Mouse (Mus musculus): Measurements from ENCODE around the gene Fcgr4.
A peak's percentile ranks its signal among the peaks of the same experiment; 100 is the strongest.
"Not testable (repeated sequence)": the region's sequence is repeated elsewhere in the genome, so short reads cannot be mapped to it uniquely, and the experiment has no call there.

Gene Fcgr4

DNA sequence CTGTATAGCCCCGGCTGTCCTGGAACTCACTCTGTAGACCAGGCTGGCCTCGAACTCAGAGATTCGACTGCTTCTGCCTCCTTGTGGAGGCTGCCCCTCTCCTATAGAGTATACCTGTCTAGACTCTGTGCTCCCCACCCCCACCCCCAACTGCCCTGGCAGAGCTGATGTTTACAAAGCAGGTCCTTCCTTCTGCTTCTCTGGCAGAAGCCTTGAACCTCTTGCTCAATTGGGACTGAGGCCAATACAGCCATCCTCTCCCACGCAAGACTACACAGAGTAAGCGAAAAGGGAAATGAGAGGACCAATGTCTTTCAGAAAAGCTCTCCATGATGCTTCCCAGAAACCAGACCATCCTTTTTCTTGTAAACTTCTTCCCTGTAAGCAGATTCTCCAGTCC is 38.5 kb downstream of the Fcgr4 start:
- no peak for DNase-seq (ENCODE audit: low spot score)

DNA sequence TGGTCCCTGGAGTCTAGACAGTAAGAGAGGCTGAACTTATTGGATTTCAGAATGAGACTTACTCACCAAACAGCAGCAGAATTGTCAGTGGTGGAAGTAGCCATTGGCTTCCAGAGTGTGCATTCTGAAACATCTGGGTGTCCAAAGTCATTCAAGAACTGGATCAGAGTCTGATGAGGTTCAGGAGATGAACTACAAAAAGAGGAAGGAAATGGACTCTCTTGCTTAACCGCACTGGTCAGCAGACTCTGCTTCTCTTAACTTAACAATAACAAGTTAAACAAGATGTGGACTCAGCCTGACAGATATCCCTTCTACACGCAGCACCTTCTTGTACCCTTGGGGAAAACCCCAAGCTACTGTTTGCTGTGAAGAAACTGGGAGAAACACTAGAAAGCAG is 40.5 kb downstream of the Fcgr4 start:
- no peak for DNase-seq (ENCODE audit: low spot score)

DNA sequence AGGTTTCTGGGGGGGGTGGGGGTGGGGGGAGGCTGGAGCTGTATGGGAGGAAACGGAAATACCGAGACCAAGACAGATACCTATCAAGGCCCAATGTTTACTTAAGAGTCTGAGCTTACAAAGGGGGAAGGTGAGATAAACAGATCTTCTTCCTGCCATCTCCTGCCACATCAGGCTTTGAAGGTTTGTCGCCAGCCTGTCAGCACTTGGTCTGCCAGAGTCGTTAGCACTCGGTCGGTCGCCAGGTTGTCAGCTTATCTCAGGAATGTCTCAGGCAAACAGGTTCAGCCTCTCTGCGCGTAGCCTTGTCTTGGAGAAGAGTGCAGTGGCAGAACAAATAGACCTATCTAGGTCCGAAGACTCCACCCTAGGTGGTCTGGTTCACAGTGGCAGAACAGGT is 41.7 kb downstream of the Fcgr4 start:
- no peak for DNase-seq (ENCODE audit: low spot score)

DNA sequence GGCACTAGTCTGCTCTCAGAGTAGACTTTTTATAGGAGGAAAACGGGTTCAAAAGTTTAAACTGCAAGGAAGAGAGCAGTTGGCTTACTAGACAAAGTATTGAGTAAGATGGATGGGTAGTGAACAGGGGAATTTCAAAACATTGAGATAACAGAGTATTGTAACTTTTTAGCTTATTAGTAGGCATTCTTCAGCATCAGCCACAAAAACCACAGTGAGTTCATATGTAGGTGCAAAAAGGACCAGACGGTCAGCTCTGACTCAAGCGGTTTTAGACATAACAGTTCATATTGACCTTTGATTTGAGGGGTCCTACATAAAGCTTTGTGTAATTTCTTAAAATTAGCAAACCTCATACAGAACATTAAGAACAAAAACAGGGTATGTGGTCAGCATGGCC is 42.8 kb downstream of the Fcgr4 start:
- no peak for DNase-seq (ENCODE audit: low spot score)

DNA sequence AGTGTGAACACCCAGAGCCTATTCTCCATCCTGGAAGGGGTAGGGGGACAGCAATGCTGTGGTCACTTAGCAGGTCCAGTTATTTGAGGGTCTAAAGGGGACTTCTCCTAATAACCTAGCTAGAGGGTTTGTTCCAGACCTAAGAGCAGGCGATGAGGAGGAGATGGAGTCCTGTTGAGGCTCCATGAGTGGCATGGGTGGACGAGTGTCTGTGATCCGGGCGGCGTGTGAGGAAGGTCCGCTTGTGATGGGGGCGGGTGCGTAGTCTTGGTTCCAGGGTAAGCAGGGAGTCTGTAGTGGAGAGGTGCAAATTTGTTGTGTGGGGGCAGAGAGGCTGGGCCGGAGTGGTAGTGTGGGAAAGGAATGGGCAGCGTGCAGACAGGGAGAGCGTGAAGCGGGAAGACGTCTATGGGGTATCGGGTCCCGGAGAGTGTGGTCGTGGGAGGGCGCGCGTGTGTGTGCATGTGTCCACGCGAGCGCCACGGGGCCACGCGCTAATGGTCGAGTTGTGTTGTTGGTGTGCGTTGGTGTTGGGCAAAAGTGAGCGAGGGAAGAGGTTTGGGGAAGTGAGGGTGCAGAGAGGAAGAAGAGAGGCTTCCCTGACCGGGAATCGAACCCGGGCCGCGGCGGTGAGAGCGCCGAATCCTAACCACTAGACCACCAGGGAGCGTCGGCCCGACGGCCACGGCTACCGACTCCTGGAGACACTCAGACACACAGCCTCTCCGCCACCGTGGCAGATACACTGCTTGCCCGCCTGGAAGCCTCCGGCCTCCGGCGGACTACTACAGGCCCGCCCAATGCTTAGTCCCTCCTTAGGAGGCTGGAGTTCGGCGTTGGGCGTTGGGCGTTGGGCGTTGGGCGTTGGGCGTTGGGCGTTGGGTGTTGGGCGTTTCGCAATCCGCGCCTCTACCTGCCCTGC is 45.1 kb downstream of the Fcgr4 start:
- peak; percentile 41 for DNase-seq (ENCODE audit: low spot score)

DNA sequence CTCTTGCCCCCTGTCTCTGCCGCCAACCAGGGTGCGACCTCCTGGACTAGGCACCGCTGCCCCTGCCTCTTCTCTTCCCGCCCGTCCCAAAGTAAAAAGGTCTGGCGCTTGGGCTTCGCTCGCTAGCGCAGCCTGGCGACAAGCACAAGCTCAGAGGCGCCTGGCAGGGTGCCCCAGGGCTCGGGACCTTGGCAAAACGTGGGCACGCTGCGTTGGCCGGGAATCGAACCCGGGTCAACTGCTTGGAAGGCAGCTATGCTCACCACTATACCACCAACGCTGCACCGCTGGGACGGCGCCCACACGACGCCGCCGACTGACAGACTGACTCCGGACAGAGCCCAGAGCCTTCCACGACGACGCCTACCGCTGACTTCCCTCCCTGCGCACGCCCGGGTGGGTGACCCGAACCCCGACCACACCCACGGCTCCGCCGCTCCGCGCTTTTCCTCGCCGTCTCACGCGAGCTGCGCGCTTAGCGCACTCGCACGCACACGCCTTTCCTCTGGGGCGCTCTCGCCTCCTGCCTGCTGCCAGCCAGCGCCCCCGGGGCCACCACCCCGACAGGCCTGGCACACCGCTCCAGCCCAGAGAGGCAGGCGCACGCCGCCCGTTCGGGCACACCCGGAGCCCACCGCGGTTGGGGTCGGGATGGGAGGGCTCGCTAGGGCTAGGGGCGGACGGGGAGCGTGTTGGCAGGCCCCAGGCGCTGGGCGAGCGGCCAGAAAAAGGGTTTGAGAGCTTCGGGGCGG is 45.9 kb downstream of the Fcgr4 start, which contains the start of gene Fcgr3:
TSS of gene Fcgr3 (minus strand) at position 445 of the 752 bp plus-strand sequence.
- DNase-seq (ENCODE audit: low spot score): peak; percentile 66

DNA sequence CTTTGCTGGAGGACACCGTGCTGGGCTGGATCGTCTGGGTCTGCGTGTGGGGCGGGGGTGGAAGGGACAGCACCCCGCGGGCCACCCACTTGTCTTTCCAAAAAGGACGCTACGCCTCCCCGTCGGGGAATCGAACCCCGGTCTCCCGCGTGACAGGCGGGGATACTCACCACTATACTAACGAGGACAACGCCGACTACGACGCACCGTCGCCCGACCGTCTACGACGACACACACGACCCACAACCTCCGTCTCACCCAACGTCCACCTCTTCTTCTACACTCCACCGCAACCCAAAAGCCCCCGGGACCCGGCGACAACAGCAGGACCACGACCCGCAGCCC is 46.5 kb downstream of the Fcgr4 start:
- not testable (repeated sequence) for DNase-seq (ENCODE audit: low spot score)

DNA sequence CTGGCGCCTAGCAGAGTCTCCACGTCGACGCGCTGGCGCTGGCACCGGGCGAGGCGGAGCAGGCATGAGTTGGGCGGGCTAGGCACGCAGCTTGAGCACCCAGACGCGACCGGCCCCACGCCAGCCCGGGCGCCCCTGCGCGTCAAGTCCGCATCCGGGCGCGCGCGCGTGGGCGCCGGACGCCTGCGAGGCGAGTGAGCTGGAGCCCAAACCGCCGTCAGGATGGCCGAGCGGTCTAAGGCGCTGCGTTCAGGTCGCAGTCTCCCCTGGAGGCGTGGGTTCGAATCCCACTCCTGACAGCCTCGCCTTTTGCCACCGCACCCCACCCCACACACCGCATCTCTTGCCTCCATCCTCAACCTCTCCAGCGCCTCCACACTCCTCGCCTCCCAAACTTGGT is 47.0 kb downstream of the Fcgr4 start:
- not testable (repeated sequence) for DNase-seq (ENCODE audit: low spot score)

DNA sequence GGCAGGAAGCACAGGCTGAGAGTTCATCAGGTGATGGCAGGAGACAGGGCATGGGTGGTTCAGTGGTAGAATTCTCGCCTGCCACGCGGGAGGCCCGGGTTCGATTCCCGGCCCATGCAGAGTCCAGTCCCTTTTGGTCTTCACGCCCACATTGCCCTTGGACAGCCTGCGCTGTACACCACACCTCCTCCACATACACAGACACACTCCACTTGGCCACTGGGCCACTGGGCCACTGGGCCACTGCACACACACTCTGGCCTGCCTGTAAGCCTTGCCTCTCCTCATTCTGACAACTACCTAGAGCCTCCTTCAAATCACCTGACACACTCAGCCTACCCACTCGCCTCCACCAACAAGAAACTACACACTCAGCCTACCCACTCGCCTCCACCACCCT is 47.9 kb downstream of the Fcgr4 start:
- not testable (repeated sequence) for DNase-seq (ENCODE audit: low spot score)

DNA sequence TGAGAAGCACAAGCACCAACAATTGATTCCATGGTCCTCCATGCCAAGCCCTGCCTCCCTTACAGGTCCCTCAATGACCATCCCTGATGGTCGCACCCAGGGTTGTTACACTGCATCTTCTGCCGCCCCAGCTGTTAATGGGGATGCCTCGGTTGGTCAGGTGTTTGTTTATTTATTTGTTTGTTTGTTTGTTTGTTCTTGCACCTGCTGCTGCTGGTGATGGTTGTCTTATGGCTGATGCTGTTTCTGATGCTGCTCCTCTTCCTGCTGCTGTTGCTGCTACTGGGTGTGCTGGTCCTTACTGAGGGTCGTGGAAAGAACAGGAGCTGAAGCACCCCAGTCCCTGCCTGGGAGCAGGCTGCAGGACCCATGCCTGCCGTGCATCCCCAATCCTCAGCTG is 49.2 kb downstream of the Fcgr4 start:
- not testable (repeated sequence) for DNase-seq (ENCODE audit: low spot score)

DNA sequence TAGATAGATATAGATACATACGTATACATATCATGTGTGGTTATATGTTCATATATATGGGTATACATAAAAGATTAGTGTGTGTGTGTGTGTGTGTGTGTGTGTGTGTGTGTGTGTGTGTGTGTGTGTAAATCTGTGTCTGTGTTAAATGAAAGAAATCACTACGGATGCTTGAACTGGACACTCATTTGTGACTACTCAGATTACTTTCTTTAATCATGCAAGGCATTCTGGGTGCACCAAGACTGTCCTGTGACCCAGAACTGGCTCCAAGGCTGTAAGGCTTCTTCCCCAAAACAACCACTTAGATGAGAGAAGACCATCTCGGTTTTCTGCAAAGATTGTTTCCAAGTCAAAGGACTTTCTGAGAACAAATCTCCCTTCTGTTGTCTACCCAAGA is 50.8 kb downstream of the Fcgr4 start:
- not testable (repeated sequence) for DNase-seq (ENCODE audit: low spot score)

DNA sequence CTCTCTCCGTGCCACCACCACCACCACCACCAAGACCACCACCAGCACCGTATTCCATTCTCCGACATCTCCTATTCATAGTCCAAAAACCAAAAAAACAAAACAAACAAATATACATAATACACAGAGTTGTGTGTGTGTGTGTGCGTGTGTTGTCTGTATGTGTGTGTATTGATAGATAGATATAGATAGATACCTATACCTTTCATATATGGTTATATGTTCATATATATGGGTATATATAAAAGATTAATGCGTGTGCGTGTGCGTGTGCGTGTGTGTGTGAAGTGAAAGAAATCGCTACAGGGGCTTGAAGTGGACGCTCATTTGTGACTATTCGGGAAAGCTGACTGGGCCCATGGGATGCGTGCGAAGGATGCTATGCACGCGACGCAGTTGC is 52.2 kb downstream of the Fcgr4 start:
- not testable (repeated sequence) for DNase-seq (ENCODE audit: low spot score)

DNA sequence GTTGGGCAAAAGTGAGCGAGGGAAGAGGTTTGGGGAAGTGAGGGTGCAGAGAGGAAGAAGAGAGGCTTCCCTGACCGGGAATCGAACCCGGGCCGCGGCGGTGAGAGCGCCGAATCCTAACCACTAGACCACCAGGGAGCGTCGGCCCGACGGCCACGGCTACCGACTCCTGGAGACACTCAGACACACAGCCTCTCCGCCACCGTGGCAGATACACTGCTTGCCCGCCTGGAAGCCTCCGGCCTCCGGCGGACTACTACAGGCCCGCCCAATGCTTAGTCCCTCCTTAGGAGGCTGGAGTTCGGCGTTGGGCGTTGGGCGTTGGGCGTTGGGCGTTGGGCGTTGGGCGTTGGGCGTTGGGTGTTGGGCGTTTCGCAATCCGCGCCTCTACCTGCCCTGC is 53.0 kb downstream of the Fcgr4 start:
- not testable (repeated sequence) for DNase-seq (ENCODE audit: low spot score)

DNA sequence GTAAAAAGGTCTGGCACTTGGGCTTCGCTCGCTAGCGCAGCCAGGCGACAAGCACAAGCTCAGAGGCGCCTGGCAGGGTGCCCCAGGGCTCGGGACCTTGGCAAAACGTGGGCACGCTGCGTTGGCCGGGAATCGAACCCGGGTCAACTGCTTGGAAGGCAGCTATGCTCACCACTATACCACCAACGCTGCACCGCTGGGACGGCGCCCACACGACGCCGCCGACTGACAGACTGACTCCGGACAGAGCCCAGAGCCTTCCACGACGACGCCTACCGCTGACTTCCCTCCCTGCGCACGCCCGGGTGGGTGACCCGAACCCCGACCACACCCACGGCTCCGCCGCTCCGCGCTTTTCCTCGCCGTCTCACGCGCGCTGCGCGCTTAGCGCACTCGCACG is 53.5 kb downstream of the Fcgr4 start:
- not testable (repeated sequence) for DNase-seq (ENCODE audit: low spot score)

DNA sequence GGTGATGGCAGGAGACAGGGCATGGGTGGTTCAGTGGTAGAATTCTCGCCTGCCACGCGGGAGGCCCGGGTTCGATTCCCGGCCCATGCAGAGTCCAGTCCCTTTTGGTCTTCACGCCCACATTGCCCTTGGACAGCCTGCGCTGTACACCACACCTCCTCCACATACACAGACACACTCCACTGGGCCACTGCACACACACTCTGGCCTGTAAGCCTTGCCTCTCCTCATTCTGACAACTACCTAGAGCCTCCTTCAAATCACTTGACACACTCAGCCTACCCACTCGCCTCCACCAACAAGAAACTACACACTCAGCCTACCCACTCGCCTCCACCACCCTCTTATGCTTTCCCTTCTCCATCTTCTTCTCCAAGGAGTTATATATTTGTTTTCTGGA is 55.6 kb downstream of the Fcgr4 start:
- not testable (repeated sequence) for DNase-seq (ENCODE audit: low spot score)

DNA sequence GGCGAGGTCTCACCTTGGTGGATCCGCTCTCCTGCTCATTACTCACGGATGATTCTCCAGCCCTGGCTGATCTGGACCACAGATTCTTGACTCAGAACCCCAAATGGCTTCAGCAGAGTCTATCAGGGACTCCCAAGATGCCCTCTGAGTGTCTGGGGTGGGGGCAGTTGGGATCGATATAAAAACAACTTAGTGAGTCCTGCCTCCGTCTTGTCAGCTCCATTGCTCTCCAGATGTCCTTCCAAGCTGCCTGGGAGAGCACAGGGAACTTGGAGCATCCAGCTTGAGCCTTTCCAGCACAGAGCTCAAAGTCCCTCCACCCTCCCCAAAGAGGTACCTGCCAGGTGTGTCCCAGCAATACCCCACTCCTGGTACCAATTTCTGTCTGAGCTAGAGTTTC is 57.5 kb downstream of the Fcgr4 start:
- not testable (repeated sequence) for DNase-seq (ENCODE audit: low spot score)

DNA sequence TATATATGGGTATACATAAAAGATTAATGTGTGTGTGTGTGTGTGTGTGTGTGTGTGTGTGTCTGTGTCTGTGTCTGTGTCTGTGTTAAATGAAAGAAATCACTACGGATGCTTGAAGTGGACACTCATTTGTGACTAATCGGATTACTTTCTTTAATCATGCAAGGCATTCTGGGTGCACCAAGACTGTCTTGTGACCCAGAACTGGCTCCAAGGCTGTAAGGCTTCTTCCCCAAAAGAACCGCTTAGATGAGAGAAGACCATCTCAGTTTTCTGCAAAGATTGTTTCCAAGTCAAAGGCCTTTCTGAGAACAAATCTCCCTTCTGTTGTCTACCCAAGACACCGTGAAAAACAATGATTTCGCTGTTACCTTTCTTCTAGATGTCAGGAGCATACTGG is 58.5 kb downstream of the Fcgr4 start:
- DNase-seq (ENCODE audit: low spot score): not testable (repeated sequence)

DNA sequence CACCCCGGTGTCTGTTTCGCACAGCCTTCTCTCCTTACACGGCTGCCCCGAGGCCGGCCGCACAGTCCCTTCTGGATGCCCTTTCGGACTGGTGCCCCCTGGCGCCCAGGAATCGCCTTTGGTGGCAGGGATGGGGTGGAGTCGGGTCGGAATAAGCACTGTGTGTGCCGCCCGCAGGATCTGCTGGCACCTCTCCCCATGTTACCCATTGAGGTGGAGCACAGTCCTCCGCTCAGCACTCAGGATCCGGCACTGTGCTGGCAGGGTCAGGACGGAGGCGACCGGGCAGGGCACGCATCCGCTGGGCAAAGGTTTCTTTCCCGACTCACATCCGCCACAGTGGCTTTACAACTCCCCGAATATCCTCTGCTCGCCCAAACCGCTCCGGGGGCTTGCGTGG is 59.2 kb downstream of the Fcgr4 start:
- not testable (repeated sequence) for DNase-seq (ENCODE audit: low spot score)

DNA sequence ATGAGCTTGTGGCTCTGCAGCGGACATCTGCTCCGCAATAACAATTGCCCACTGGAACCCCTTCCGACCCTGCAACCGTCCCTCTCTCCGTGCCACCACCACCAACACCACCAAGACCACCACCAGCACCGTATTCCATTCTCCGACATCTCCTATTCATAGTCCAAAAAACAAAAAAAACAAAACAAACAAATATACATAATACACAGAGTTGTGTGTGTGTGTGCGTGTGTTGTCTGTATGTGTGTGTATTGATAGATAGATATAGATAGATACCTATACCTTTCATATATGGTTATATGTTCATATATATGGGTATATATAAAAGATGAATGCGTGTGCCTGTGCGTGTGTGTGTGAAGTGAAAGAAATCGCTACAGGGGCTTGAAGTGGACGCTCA is 59.7 kb downstream of the Fcgr4 start:
- not testable (repeated sequence) for DNase-seq (ENCODE audit: low spot score)

DNA sequence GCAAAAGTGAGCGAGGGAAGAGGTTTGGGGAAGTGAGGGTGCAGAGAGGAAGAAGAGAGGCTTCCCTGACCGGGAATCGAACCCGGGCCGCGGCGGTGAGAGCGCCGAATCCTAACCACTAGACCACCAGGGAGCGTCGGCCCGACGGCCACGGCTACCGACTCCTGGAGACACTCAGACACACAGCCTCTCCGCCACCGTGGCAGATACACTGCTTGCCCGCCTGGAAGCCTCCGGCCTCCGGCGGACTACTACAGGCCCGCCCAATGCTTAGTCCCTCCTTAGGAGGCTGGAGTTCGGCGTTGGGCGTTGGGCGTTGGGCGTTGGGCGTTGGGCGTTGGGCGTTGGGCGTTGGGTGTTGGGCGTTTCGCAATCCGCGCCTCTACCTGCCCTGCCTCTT is 60.6 kb downstream of the Fcgr4 start:
- DNase-seq (ENCODE audit: low spot score): not testable (repeated sequence)

All from urinary bladder, postnatal 10 days (tissue).